Mouse (Mus musculus) bone marrow, adult 2 months (tissue): ENCODE measurements around the gene Fam213a.

Experiments used
- CTCF ChIP-seq: fragments of 200-500 bp; IDR thresholded peaks from 2 replicates; pipeline ENCODE4 v1.5.1; 2011; ENCODE audit warnings: low read length, control low read depth; ENCODE audit not compliant: control insufficient read depth, insufficient read depth
- POLR2A ChIP-seq: fragments of 200-500 bp; IDR thresholded peaks from 2 replicates; pipeline ENCODE4 v1.6.1; 2011; ENCODE audit warnings: low read depth, mild to moderate bottlenecking, control low read depth, low read length, borderline replicate concordance; ENCODE audit not compliant: control insufficient read depth

DNA sequence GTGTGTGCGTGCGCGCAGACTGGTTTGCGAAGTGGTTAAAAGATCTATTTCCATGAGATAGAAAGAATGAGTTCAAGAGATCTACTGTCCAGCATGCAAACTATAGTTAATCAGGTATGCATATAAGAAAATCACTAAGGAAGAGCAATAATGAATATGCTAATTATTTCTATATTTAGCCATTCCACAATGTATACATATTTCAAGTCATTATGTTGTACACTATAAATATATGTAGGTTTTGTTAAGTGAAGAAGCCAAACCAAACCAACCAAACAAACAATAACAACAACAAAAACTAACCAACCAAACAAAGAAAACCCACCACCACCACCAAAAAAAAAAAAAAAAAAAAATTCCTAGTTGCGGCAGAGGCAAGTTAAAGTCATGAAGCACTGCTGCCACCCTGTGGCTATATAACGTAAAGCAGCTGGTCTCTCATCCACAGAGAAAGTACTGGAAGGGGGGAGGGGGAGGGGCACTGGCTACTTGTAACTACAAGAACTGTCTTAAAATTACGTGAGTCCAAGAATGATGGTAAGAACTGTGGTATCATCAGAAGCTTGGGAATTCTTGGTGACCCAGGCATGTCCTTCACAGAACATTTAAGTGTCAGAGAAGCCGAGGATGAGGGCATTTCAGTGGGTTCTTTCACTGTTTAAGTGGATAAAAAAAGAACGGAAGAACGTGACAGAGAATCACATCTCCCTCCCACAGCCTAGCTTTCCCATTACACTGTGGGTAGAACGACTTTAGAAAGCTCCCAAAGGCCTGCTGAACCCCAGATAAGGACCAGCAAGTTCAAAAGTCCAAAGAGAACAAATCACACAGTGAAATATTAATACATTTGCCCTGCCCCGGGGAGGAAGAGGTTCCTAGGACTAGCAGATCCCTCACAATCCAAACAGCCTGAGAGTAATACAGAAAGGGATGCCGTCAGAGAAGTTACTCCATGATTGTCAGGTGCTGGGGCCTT, 19.8 kb upstream of the Fam213a start:
- peak; percentile 38; the same call in 1 of the 2 replicates for TF ChIP-seq CTCF
- TF ChIP-seq POLR2A, result no peak
